Mouse (Mus musculus) skeletal muscle tissue, adult 2 months (tissue): ENCODE measurements around the gene Jph2.

Experiments
- DNase-seq: peaks from one replicate; pipeline ENCODE4 v3.0.0-alpha.2; 2012; ENCODE audit warnings: low read depth, low spot score

Gene Jph2

GRCm38 (mm10) chr2:163397905-163398304 lies at the start of gene Jph2:
Gene Jph2, minus strand, starts transcription at chr2:163397993.
- peak; percentile 93 for DNase-seq

DNA sequence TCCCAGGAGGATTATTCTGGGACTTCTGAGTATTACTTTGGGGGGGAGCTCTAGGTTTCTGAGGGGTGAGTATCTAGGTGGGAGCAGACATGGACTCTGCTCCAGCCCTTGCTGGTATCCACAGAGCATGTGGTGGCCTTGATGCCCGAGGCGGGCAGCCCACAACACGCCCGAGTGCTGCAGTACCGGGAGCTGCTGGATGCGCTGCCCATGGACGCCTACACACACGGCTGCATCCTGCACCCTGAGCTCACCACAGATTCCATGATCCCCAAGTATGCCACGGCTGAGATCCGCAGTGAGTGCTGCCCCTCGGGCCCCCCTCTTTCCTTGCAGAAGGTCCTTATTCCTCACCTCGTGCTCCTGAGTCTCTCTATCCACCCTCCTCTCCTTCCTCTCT lies 49.6 kb upstream of the Jph2 start:
- no peak for DNase-seq

- no peak for DNase-seq
Measured at GRCm38 (mm10) chr2:163444017-163444416, 46.2 kb upstream of the Jph2 start.

GRCm38 (mm10) chr2:163443543-163443942 lies 45.8 kb upstream of the Jph2 start:
- DNase-seq: peak; percentile 81

GRCm38 (mm10) chr2:163439488-163439887 lies 41.7 kb upstream of the Jph2 start:
- DNase-seq: no peak

DNA sequence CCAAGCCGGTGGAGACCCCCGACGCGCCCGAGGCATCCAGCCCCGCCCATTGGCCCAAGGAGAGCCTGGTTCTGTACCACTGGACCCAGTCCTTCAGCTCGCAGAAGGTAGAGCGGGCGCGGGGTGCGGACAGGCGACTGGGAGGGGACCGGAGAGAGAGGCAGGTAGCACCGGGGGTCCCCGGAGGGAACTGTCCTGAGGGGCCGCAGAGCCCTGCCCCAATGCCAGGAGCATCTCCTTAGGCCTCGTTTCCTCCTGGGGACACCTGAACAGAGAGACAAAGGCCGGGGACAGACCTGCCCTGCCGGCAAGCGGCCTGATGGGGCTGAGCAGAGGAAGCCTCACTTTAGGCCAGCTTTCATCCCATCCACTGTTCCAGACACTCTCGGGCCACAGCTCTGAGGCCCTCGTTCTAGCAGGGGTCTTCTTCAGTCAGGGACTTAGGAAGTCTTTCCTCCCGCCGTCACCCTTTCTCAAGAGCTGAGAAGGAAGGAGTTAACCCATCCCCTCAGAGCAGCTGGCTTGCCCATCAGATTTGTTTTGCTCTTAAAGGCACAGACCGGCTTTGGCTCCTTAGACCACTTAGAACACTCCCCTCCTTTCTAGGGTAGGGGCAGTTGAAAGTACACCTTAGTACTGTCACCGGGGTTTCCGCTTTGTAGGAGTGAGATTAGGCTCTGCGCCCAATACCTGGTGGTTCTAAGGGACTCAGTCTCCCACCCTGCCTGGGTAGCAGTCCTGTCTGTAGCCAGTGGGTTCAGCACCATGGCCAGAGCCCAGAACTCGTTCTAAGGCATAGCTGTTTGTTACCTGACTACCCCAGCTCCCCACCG lies 41.0 kb upstream of the Jph2 start:
- DNase-seq: no peak

GRCm38 (mm10) chr2:163438246-163438618 lies 40.4 kb upstream of the Jph2 start, which contains the start of gene Gdap1l1:
Gene Gdap1l1, plus strand, starts transcription at chr2:163438476.
- no peak for DNase-seq

- no peak for DNase-seq
Measured at GRCm38 (mm10) chr2:163437800-163438199, 40.0 kb upstream of the Jph2 start.

GRCm38 (mm10) chr2:163433971-163434370 lies 36.2 kb upstream of the Jph2 start:
- DNase-seq: no peak

DNA sequence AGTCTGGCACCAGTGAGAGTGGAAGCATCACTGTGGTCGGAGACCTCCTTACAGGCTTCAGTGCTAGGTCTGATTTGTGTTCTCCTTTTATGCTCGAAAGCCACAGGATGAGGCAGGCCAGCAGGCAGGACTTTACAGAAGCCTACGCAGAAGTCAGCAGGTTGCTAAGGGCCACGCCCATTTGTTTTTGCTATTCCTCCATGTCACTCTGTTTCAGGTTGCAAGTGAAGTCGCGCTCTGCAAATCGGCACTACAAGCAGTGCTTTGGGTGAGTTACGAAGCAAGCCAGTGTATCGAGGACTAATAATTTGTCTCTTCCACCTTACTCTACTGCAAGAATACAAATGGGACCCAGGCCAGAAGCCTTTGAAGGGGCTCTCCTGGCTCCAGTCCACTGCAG lies 33.5 kb upstream of the Jph2 start:
- no peak for DNase-seq

GRCm38 (mm10) chr2:163428346-163429011 lies 30.7 kb upstream of the Jph2 start:
- no peak for DNase-seq

GRCm38 (mm10) chr2:163424597-163424996 lies 26.8 kb upstream of the Jph2 start, which contains the start of gene Oser1:
Gene Oser1, minus strand, starts transcription at chr2:163424697.
- DNase-seq: no peak

GRCm38 (mm10) chr2:163422895-163423660 lies 25.3 kb upstream of the Jph2 start:
- DNase-seq: peak; percentile 61

- DNase-seq: no peak
Measured at GRCm38 (mm10) chr2:163420366-163420886, 22.6 kb upstream of the Jph2 start.

GRCm38 (mm10) chr2:163419346-163420045 lies 21.7 kb upstream of the Jph2 start:
- peak; percentile 100 for DNase-seq

- DNase-seq: peak; percentile 34
Measured at GRCm38 (mm10) chr2:163418841-163419345, 21.1 kb upstream of the Jph2 start.

DNA sequence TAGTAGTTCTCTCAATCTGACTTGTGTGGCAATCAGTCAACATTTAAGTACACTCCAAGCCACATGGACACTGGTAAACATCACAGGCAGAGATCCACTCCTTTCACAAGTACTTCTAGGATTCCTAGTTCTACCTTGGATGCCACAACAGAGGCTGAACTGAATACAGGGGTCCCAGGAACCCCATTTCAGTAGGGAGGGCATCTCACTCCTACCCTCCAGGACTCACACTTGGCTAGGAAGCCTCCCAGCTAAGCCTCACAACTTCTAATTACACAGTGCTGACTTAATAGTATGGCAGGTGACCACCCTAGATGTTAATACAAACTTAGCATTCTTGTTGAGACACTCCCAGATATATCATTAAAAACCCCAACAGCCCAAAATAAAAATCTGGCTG lies 20.0 kb upstream of the Jph2 start:
- no peak for DNase-seq

- no peak for DNase-seq
Measured at GRCm38 (mm10) chr2:163417026-163417425, 19.2 kb upstream of the Jph2 start.

- DNase-seq: no peak
Measured at GRCm38 (mm10) chr2:163412846-163413590, 15.2 kb upstream of the Jph2 start.

- DNase-seq: no peak
Measured at GRCm38 (mm10) chr2:163412419-163412818, 14.6 kb upstream of the Jph2 start.
